Mouse (Mus musculus) limb, embryonic 15.5 days (tissue): ENCODE measurements at regions not wholly inside any gene's neighbourhood (a gene's known extent, or its start where the extent isn't known, plus 50 kb on each side); places are given as distances from the start of the nearest gene placed in this dataset.

Source experiments
- ATAC-seq: fragments of 200-750 bp; cut with Nextera tagmentation; 2 replicates; pipeline ENCODE4 v1.8.0; 2017; ENCODE audit warnings: low read depth, moderate TSS enrichment; ENCODE audit not compliant: insufficient number of reproducible peaks, low FRiP score, low TSS enrichment
- H3K27ac ChIP-seq: fragments of 300-500 bp; sonication (generic); 2 replicates; pipeline ENCODE4 v1.5.1; 2015; ENCODE audit warnings: moderate library complexity, mild to moderate bottlenecking, inconsistent platforms
- H3K27me3 ChIP-seq: fragments of 300-500 bp; sonication (generic); 2 replicates; pipeline ENCODE4 v1.6.1; 2015; ENCODE audit warnings: inconsistent platforms
- H3K36me3 ChIP-seq: fragments of 300-500 bp; sonication (generic); 2 replicates; pipeline ENCODE4 v1.6.1; 2015; ENCODE audit warnings: inconsistent platforms
- H3K4me1 ChIP-seq: fragments of 300-500 bp; sonication (generic); 2 replicates; pipeline ENCODE4 v1.6.1; 2015; ENCODE audit warnings: inconsistent platforms
- H3K4me2 ChIP-seq: fragments of 300-500 bp; sonication (generic); 2 replicates; pipeline ENCODE4 v1.6.1; 2015; ENCODE audit warnings: mild to moderate bottlenecking, inconsistent platforms
- H3K4me3 ChIP-seq: fragments of 300-500 bp; sonication (generic); 2 replicates; pipeline ENCODE4 v1.5.1; 2015; ENCODE audit warnings: mild to moderate bottlenecking, inconsistent platforms
- H3K9ac ChIP-seq: fragments of 300-500 bp; sonication (generic); 2 replicates; pipeline ENCODE4 v1.6.1; 2015; ENCODE audit warnings: inconsistent platforms
- H3K9me3 ChIP-seq: fragments of 300-500 bp; sonication (generic); 2 replicates; pipeline ENCODE4 v1.6.1; 2016; ENCODE audit warnings: inconsistent platforms
- WGBS: fragments of 180-500 bp; shearing (Covaris S2); methylation state at CpG from one replicate; pipeline ENCODE4 v1.1.7; 2015; 5-methylcytosine and 5-hydroxymethylcytosine counted together

DNA sequence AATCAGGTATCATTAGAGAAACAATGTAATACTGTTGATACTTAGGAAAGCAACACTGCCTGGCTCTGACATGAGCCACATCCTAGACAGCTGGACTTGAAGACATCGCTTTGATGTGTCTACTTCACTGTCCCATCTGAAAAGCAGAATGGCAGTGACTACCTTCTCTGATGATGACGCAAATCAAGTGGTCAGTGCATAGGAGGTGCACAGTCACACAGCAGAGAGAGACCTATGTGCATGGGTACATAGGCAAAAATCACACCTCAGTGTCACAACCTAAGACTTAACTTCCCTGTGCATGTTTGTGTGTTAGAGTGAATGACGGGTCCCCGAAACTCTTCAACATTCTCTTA is 195.4 kb upstream of the Paip1 start:
- Histone ChIP-seq H3K4me1 (no peaks in the 10 kb centered on the region), H3K27me3 (no peaks in the 10 kb centered on the region), H3K4me2 (no peak overlapping the region), H3K4me3 (no peak overlapping the region), H3K27ac (no peak overlapping the region), H3K9ac (no peak overlapping the region), H3K36me3 (no peaks in the 10 kb centered on the region), H3K9me3 (no peaks in the 10 kb centered on the region)
- no peak for ATAC-seq
- WGBS = 83% methylated on average over 4 of the region's 4 CpGs

- Histone ChIP-seq H3K4me2 (no peak overlapping the region), H3K4me1 (no peaks in the 10 kb centered on the region), H3K36me3 (no peaks in the 10 kb centered on the region), H3K9me3 (no peaks in the 10 kb centered on the region), H3K9ac (no peak overlapping the region), H3K4me3 (no peak overlapping the region), H3K27ac (no peak overlapping the region), H3K27me3 (no peaks in the 10 kb centered on the region)
- 51% methylated on average over 3 of the region's 3 CpGs for WGBS
- ATAC-seq = no peak
Measured at GRCm38 (mm10) chr13:119233869-119234268, 194.5 kb upstream of the Paip1 start.

- no peaks in the 10 kb centered on the region for H3K27me3 ChIP-seq
Measured at GRCm38 (mm10) chr13:119242358-119242757, 186.0 kb upstream of the Paip1 start.

DNA sequence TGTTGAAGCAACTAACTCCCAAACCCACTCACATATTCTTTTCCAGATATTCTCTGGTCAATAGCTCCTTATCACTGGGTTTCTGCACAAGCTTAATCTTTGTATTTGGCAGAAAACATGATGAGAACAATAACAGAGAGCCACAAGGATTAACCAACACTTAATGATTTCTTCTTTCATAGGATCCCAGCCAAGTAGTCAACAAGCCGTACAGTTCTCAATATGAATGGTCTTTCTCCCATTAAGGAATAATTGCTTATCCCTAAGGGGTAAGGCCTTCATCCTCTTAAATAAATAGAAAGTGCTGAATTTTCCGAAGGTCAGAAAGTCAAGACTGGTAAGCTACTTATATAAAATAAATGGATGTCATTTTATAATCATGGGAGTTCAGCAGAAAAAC is 181.3 kb upstream of the Paip1 start:
- Histone ChIP-seq H3K27me3 (no peaks in the 10 kb centered on the region), H3K36me3 (no peaks in the 10 kb centered on the region), H3K4me2 (no peak overlapping the region), H3K4me1 (no peaks in the 10 kb centered on the region), H3K4me3 (no peak overlapping the region), H3K9me3 (no peaks in the 10 kb centered on the region), H3K27ac (no peak overlapping the region), H3K9ac (no peak overlapping the region)
- no peak for ATAC-seq
- 72% methylated on average over 2 of the region's 2 CpGs for WGBS

More at GRCm38 (mm10) chr13:119242358-119242757, 186.0 kb upstream of the Paip1 start:
- Histone ChIP-seq H3K4me1 (no peaks in the 10 kb centered on the region), H3K36me3 (no peaks in the 10 kb centered on the region), H3K4me3 (no peak overlapping the region), H3K4me2 (no peak overlapping the region), H3K9me3 (no peaks in the 10 kb centered on the region), H3K27ac (no peak overlapping the region), H3K9ac (no peak overlapping the region)
- WGBS = 56% methylated on average over 3 of the region's 3 CpGs
- no peak for ATAC-seq

- Histone ChIP-seq H3K27ac (no peak overlapping the region), H3K27me3 (no peaks in the 10 kb centered on the region), H3K36me3 (no peaks in the 10 kb centered on the region), H3K4me3 (no peak overlapping the region), H3K9ac (no peak overlapping the region), H3K4me1 (no peaks in the 10 kb centered on the region), H3K9me3 (no peaks in the 10 kb centered on the region), H3K4me2 (no peak overlapping the region)
- whole genome bisulfite sequencing = 80% methylated on average over 2 of the region's 2 CpGs
- no peak for ATAC-seq
Measured at GRCm38 (mm10) chr13:119252006-119252405, 176.4 kb upstream of the Paip1 start.

- Histone ChIP-seq H3K4me3 (no peak overlapping the region), H3K9me3 (no peaks in the 10 kb centered on the region), H3K4me2 (no peak overlapping the region), H3K27ac (no peak overlapping the region), H3K36me3 (no peaks in the 10 kb centered on the region), H3K4me1 (no peaks in the 10 kb centered on the region), H3K27me3 (no peaks in the 10 kb centered on the region), H3K9ac (no peak overlapping the region)
- no peak for ATAC-seq
- WGBS = 43% methylated on average over 6 of the region's 6 CpGs
Measured at GRCm38 (mm10) chr13:119256350-119256749, 172.1 kb upstream of the Paip1 start.

DNA sequence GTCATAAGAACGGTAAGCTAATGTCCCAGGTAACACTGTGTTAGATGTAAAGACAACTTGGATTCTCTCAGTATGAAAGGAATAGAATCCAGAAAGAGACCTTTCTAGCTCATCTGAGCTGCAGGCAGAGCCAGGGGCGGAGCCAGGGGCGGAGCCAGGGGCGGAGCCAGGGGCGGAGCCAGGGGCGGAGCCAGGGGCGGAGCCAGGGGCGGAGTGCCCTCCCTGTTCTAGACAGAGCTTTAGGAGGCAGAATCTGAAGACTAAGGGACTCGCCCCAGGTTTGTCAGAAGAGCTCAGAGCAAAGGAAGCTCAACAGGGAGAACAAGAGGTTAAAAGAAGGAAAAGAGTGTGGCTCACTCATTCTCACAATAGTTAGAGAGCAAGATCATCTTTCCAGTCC is 169.9 kb upstream of the Paip1 start:
- H3K27ac ChIP-seq = no peak overlapping the region
- H3K4me3 ChIP-seq = no peak overlapping the region
- H3K9ac ChIP-seq = no peak overlapping the region
- no peak for ATAC-seq
- H3K4me2 ChIP-seq = no peak overlapping the region
- no peaks in the 10 kb centered on the region for H3K9me3 ChIP-seq
- H3K27me3 ChIP-seq = no peaks in the 10 kb centered on the region
- WGBS = 72% methylated on average over 9 of the region's 9 CpGs
- no peaks in the 10 kb centered on the region for H3K36me3 ChIP-seq
- no peaks in the 10 kb centered on the region for H3K4me1 ChIP-seq

DNA sequence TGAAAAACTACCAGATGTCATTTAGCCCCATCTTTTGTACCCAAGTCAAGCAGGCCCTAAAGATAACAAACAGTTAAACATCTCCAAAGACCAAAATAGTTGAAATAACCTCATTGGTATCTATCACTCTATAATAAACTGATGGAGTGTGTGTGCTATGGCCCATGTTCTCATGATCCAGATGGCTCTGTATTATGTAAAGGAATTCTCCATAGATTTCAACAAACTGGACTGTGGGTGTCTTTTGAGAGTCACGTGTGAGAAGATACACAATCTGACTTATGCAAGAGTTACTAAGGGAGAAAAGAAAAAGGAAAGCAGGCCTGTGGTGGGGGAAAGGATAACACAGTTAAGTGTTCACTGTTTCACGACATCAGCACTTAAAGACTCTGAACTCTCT is 164.8 kb upstream of the Paip1 start:
- Histone ChIP-seq H3K4me2 (no peak overlapping the region), H3K9ac (no peak overlapping the region), H3K4me1 (no peaks in the 10 kb centered on the region), H3K4me3 (no peak overlapping the region), H3K27me3 (no peaks in the 10 kb centered on the region), H3K27ac (no peak overlapping the region), H3K36me3 (no peaks in the 10 kb centered on the region), H3K9me3 (no peaks in the 10 kb centered on the region)
- ATAC-seq = no peak
- WGBS = 52% methylated on average over 2 of the region's 2 CpGs

- no peaks in the 10 kb centered on the region for H3K27me3 ChIP-seq
- H3K4me2 ChIP-seq = no peak overlapping the region
- 70% methylated on average over 4 of the region's 4 CpGs for WGBS
- no peaks in the 10 kb centered on the region for H3K4me1 ChIP-seq
- H3K4me3 ChIP-seq = no peak overlapping the region
- H3K36me3 ChIP-seq = no peaks in the 10 kb centered on the region
- H3K9ac ChIP-seq = no peak overlapping the region
- no peaks in the 10 kb centered on the region for H3K9me3 ChIP-seq
- no peak for ATAC-seq
- no peak overlapping the region for H3K27ac ChIP-seq
Measured at GRCm38 (mm10) chr13:119267608-119268300, 160.6 kb upstream of the Paip1 start.

DNA sequence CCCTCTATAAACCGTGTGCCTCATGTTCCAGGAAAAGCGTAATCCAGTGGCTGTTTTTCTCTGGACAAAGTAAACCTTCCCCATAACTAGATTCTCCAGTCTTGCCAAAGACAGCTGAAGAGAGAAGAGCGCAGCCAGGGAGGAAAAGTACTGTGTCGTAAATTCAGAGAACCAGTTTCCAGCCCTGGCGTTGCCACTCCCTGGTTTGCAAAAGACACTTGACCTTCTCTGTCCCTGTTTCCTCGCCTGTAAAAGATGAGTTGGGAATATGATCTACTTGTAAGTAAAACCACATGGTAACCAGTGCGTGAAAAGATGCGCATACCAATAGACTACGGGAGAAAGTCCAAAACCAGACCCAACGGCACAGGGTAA is 160.1 kb upstream of the Paip1 start:
- WGBS = 64% methylated on average over 10 of the region's 10 CpGs
- no peak for ATAC-seq

DNA sequence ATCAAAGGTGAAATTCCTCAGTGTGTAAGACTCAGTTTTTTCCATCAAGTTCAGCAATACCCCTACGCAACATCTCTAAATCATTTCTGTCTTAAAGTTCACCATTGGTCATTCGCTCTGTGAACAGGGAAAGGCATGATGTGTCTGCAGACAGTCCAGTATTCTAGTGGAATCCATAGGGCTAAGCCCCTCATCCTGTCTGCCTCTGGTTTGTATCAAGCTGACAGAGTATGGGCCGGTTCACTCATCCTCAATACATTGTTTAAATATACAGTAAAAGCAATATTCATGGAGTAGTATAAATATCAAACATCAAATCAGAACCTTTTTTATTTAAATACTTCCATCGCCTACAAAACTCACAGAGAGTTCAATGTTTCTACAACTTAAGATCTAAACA is 152.9 kb upstream of the Paip1 start:
- no peaks in the 10 kb centered on the region for H3K4me1 ChIP-seq
- H3K4me2 ChIP-seq = no peak overlapping the region
- no peak for ATAC-seq
- WGBS = 89% methylated on average over 4 of the region's 4 CpGs
- H3K27ac ChIP-seq = no peak overlapping the region
- H3K36me3 ChIP-seq = no peaks in the 10 kb centered on the region
- H3K27me3 ChIP-seq = no peaks in the 10 kb centered on the region
- no peaks in the 10 kb centered on the region for H3K9me3 ChIP-seq
- H3K4me3 ChIP-seq = no peak overlapping the region
- no peak overlapping the region for H3K9ac ChIP-seq

More for the DNA sequence above, 160.1 kb upstream of the Paip1 start:
- H3K36me3 ChIP-seq = no peaks in the 10 kb centered on the region
- no peaks in the 10 kb centered on the region for H3K27me3 ChIP-seq
- H3K9ac ChIP-seq = no peak overlapping the region
- H3K4me1 ChIP-seq = no peaks in the 10 kb centered on the region
- no peaks in the 10 kb centered on the region for H3K9me3 ChIP-seq
- H3K27ac ChIP-seq = no peak overlapping the region
- no peak overlapping the region for H3K4me3 ChIP-seq
- no peak overlapping the region for H3K4me2 ChIP-seq

GRCm38 (mm10) chr13:119277308-119277948 is 151.0 kb upstream of the Paip1 start:
- Histone ChIP-seq H3K4me1 (no peaks in the 10 kb centered on the region), H3K27me3 (no peaks in the 10 kb centered on the region), H3K4me3 (no peak overlapping the region), H3K9ac (no peak overlapping the region), H3K36me3 (no peaks in the 10 kb centered on the region), H3K9me3 (no peaks in the 10 kb centered on the region), H3K4me2 (no peak overlapping the region), H3K27ac (no peak overlapping the region)
- ATAC-seq = no peak
- WGBS = 69% methylated on average over 13 of the region's 13 CpGs

GRCm38 (mm10) chr13:119279449-119279848 is 149.0 kb upstream of the Paip1 start:
- Histone ChIP-seq H3K9ac (no peak overlapping the region), H3K4me2 (no peak overlapping the region)
- WGBS = 85% methylated on average over 8 of the region's 8 CpGs

More at GRCm38 (mm10) chr13:119279449-119279848, 149.0 kb upstream of the Paip1 start:
- Histone ChIP-seq H3K36me3 (no peaks in the 10 kb centered on the region), H3K27ac (no peak overlapping the region), H3K4me1 (no peaks in the 10 kb centered on the region), H3K27me3 (no peaks in the 10 kb centered on the region), H3K9me3 (no peaks in the 10 kb centered on the region), H3K4me3 (no peak overlapping the region)
- no peak for ATAC-seq
